Mouse (Mus musculus) myocyte (in vitro differentiated cells): ENCODE measurements around the gene Mrpl40. TPM values are rescaled to one million over a fixed set of nuclear protein-coding genes. Genes with fewer than 3 reads are reported as not detected.

Source experiments
- H3K27me3 ChIP-seq: one replicate; pipeline ENCODE4 v1.6.1; 2011; ENCODE audit not compliant: control insufficient read depth, insufficient read depth, insufficient read length
- H3K36me3 ChIP-seq: one replicate; pipeline ENCODE4 v1.6.1; 2011; ENCODE audit not compliant: control insufficient read depth, insufficient read depth
- H3K4me2 ChIP-seq: one replicate; pipeline ENCODE4 v1.6.1; 2011; ENCODE audit warnings: low read depth, control low read depth
- H3K4me3 ChIP-seq: one replicate; pipeline ENCODE4 v1.5.1; 2011; ENCODE audit warnings: mild to moderate bottlenecking, control low read depth, moderate library complexity
- H3K79me2 ChIP-seq: one replicate; pipeline ENCODE4 v1.6.1; 2011; ENCODE audit not compliant: control insufficient read depth, insufficient read depth
- H3ac ChIP-seq: one replicate; pipeline ENCODE4 v1.6.1; 2011; ENCODE audit not compliant: control insufficient read depth, insufficient read length
- CEBPB ChIP-seq: IDR thresholded peaks from 2 replicates; pipeline ENCODE4 v1.6.1; 2011; ENCODE audit warnings: mild to moderate bottlenecking, moderate library complexity; ENCODE audit not compliant: poor library complexity, insufficient read depth, severe bottlenecking
- E2F4 ChIP-seq: IDR thresholded peaks from one replicate; pipeline ENCODE4 v1.6.1; 2011; ENCODE audit warnings: mild to moderate bottlenecking, control low read depth, moderate library complexity; ENCODE audit not compliant: insufficient read depth
- MAX ChIP-seq: IDR thresholded peaks from one replicate; pipeline ENCODE4 v1.6.1; 2011; ENCODE audit warnings: low read depth, mild to moderate bottlenecking, control low read depth
- MYOD1 ChIP-seq, 3 experiments: IDR thresholded peaks; one replicate each; pipeline ENCODE4 v1.6.1; 2011; ENCODE audit warnings: control low read depth in 2 of 3, low read depth in 2 of 3, mild to moderate bottlenecking in 2 of 3, moderate library complexity in 1 of 3; ENCODE audit not compliant: insufficient read length in 2 of 3, control insufficient read depth in 1 of 3
- MYOG ChIP-seq, 3 experiments: IDR thresholded peaks; one replicate each; pipeline ENCODE4 v1.6.1; 2011; ENCODE audit warnings: control low read depth in 2 of 3, low read depth in 2 of 3, mild to moderate bottlenecking in 2 of 3; ENCODE audit not compliant: insufficient read length in 2 of 3, control insufficient read depth in 1 of 3, insufficient read depth in 1 of 3
- POLR2A ChIP-seq: IDR thresholded peaks from one replicate; pipeline ENCODE4 v1.6.1; 2011; ENCODE audit warnings: low read depth, mild to moderate bottlenecking, control low read depth, moderate library complexity; ENCODE audit not compliant: insufficient read length
- POLR2AphosphoS2 ChIP-seq: IDR thresholded peaks from one replicate; pipeline ENCODE4 v1.6.1; 2011; ENCODE audit warnings: low read depth, control low read depth; ENCODE audit not compliant: insufficient read length
- REST ChIP-seq: IDR thresholded peaks from one replicate; pipeline ENCODE4 v1.6.1; 2011; ENCODE audit warnings: mild to moderate bottlenecking, control low read depth, moderate library complexity; ENCODE audit not compliant: insufficient read depth, insufficient read length
- SRF ChIP-seq: IDR thresholded peaks from one replicate; pipeline ENCODE4 v1.6.1; 2011; ENCODE audit warnings: low read depth; ENCODE audit not compliant: control insufficient read depth, insufficient read length
- TCF12 ChIP-seq: IDR thresholded peaks from one replicate; pipeline ENCODE4 v1.6.1; 2011; ENCODE audit warnings: mild to moderate bottlenecking, control low read depth; ENCODE audit not compliant: poor library complexity, insufficient read depth, severe bottlenecking
- TCF3 ChIP-seq: IDR thresholded peaks from one replicate; pipeline ENCODE4 v1.6.1; 2011; ENCODE audit warnings: low read depth, control low read depth; ENCODE audit not compliant: insufficient read length
- USF1 ChIP-seq: IDR thresholded peaks from one replicate; pipeline ENCODE4 v1.6.1; 2011; ENCODE audit warnings: low read depth, mild to moderate bottlenecking, control low read depth, moderate library complexity
- polyA plus RNA-seq: library from polyadenylated mRNA; unstranded; fragments of >200 nt; fragmentation: generic; extraction: Trizol; gene quantifications from one replicate; pipeline ENCODE4 v1.2.1, GENCODE M21; 2012; ENCODE audit warnings: missing spikeins

Mrpl40 gene
- polyA plus RNA-seq, 1 experiment, result 42.8 TPM

DNA sequence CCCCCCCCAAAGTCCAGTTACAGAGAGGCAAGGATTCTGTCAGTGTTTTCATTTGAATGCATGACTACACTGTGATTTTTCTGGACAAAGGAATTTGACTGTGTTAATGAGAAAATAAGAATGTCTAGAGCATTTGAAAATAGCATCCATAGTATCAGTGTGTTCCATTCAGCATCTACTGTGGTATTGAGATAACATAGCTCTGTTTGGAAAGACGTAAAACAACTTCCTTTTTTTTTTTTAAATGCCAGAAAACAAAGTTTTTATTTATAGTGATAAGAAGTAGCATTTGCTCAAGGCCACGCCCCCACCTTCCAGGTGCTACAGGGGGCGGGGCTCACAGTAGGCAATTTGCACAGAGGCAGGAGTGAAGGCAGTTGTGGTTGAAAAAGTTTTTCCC is 18.6 kb upstream of the Mrpl40 start:
- no peak overlapping the region for H3K4me2 ChIP-seq
- H3K4me3 ChIP-seq, result no peak overlapping the region
- H3ac ChIP-seq, result no peak overlapping the region
- no peaks in the 10 kb centered on the region for H3K27me3 ChIP-seq
- peaks cover 35% of the 10 kb centered on the region for H3K79me2 ChIP-seq
- peaks cover 39% of the 10 kb centered on the region for H3K36me3 ChIP-seq
- no peak for TF ChIP-seq POLR2A
- TF ChIP-seq TCF3, result no peak
- no peak for TF ChIP-seq SRF
- no peak for TF ChIP-seq POLR2AphosphoS2

- H3K79me2 ChIP-seq, result peaks cover 49% of the 10 kb centered on the region
- no peak overlapping the region for H3K4me3 ChIP-seq
- peaks cover 28% of the 10 kb centered on the region for H3K36me3 ChIP-seq
- no peak overlapping the region for H3K4me2 ChIP-seq
- no peak for TF ChIP-seq TCF12
- TF ChIP-seq MYOD1 (IDR thresholded peaks at IDR 0.05; ENCODE audit: control insufficient read depth in 1 of 3, insufficient read length in 2 of 3, low read depth in 2 of 3), result no peak
- TF ChIP-seq CEBPB, result no peak
- no peak for TF ChIP-seq POLR2A
- no peak for TF ChIP-seq E2F4
- no peak overlapping the region for H3ac ChIP-seq
- no peaks in the 10 kb centered on the region for H3K27me3 ChIP-seq
Observed at GRCm38 (mm10) chr16:18893840-18894372, 17.2 kb upstream of the Mrpl40 start.

DNA sequence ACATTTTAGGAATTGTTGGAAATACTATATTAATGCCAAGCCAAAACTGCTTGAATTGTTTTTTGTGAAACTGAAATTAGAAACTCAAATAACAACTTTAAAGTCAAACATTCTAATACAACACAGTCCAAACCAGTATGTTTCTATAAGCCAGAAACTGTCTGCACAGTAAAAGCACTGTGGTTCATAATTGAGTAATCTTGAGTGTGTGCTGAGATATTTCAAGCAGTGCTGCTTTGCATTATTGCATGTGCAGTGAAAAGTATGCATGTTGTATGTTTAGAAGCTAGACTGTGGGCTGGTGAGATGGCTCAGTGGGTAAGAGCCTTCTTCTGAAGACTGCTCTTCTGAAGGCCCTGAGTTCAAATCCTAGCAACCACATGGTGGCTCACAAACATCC is 7.4 kb upstream of the Mrpl40 start:
- H3K4me2 ChIP-seq, result no peak overlapping the region
- no peak overlapping the region for H3K4me3 ChIP-seq
- TF ChIP-seq CEBPB (no peak), MYOG (IDR thresholded peaks at IDR 0.05; ENCODE audit: control insufficient read depth in 1 of 3, insufficient read depth in 1 of 3, insufficient read length in 2 of 3, low read depth in 2 of 3) (no peak), USF1 (no peak), MYOD1 (IDR thresholded peaks at IDR 0.05; ENCODE audit: control insufficient read depth in 1 of 3, insufficient read length in 2 of 3, low read depth in 2 of 3) (no peak), REST (no peak), TCF3 (no peak), E2F4 (no peak), TCF12 (no peak), POLR2A (no peak), SRF (no peak)
- no peaks in the 10 kb centered on the region for H3K36me3 ChIP-seq
- H3K27me3 ChIP-seq, result no peaks in the 10 kb centered on the region
- no peak overlapping the region for H3ac ChIP-seq
- peaks cover 99% of the 10 kb centered on the region for H3K79me2 ChIP-seq

DNA sequence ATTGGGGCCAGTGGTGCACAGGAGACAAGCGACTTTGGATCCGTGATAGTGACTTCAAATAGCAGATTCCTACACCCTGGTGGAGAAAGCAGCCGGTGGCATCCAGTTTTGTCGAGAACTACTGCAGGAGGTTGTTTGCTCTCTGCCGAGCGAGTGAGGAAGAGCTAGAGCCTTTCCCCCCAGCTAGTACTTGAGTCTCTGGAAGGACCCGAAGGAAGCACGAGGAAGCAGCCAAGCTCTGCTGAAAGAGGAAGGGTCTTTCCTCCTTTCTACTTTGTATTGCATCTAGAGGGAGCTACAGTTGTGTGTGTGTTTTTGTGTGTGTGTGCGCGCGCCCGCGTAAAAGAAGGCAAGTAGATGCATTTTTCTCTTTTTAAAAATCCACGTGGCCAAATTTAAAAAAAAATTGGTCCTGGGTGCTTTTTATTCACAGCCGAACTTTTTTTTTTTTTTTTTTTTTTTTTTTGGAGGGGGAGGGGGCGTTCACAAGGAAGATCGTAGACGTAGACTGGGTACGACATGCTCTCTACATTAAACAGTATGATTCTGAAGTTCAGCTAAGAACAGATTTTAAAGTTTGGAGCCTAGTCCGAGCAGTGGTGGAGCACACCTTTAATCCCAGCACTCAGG is 1.5 kb upstream of the Mrpl40 start:
- H3K27me3 ChIP-seq, result no peaks in the 10 kb centered on the region
- H3ac ChIP-seq, result peak overlapping the region; percentile 59
- H3K79me2 ChIP-seq, result peaks cover 56% of the 10 kb centered on the region
- H3K4me3 ChIP-seq, result peak overlapping the region; percentile 88
- peak overlapping the region; percentile 88 for H3K4me2 ChIP-seq
- TF ChIP-seq TCF3 (no peak), MYOG (IDR thresholded peaks at IDR 0.05; ENCODE audit: control insufficient read depth in 1 of 3, insufficient read depth in 1 of 3, insufficient read length in 2 of 3, low read depth in 2 of 3) (no peak), MYOD1 (IDR thresholded peaks at IDR 0.05; ENCODE audit: control insufficient read depth in 1 of 3, insufficient read length in 2 of 3, low read depth in 2 of 3) (no peak), POLR2A (no peak), CEBPB (no peak), TCF12 (no peak), E2F4 (no peak), MAX (no peak), SRF (no peak), POLR2AphosphoS2 (no peak), REST (no peak), USF1 (no peak)
- H3K36me3 ChIP-seq, result peaks cover 9% of the 10 kb centered on the region

DNA sequence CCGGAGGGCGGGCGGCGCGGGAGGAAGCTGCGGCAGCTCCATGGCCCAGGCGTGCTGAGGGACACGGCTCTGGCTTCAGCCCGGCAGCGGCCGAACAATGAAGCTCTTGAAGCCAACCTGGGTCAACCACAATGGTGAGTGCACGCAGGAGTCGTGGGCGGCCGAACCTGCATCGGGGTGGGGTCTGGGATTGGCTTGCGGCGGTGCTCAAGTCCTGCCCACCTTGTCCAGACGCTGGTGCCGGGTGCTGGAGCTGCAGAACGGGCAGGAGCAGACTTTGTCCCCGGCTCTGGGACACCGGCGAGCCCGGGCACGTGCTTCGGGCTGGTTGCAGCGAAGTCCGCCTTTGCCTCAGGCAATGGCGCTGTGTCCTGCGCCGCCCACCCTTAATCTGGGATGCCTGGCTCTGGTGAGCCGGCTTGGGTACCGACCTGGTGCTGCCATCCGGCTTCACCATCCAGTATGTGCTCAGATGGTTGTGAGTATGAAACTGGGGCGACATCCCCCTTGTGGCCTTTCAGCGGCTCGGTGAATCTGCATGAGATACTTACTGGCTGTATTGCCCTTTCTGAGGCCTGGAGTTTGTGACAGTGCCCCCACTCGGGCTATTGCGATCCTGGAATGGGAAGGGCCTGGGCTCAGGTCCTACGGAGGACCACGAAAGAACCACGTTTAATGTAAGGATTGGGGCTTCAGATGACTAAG is 876 bp upstream of the Mrpl40 start:
- H3K27me3 ChIP-seq, result no peaks in the 10 kb centered on the region
- TF ChIP-seq POLR2A (peak; percentile 16), CEBPB (no peak), MAX (peak; percentile 5)
- peaks cover 49% of the 10 kb centered on the region for H3K79me2 ChIP-seq
- peak overlapping the region; percentile 88 for H3K4me3 ChIP-seq
- peak overlapping the region; percentile 88 for H3K4me2 ChIP-seq
- peak overlapping the region; percentile 59 for H3ac ChIP-seq
- peaks cover 9% of the 10 kb centered on the region for H3K36me3 ChIP-seq
